Mouse (Mus musculus) CD4-positive, CD25-positive, alpha-beta regulatory T cell (primary cell): ENCODE measurements around the gene Scin. TPM values are rescaled to one million over a fixed set of nuclear protein-coding genes. Genes with fewer than 3 reads are reported as not detected.

Experiments
- polyA plus RNA-seq: library from polyadenylated mRNA; unstranded; fragments of 100-300 nt; shearing (Covaris generic); gene quantifications from one replicate; pipeline ENCODE4 v1.2.1, GENCODE M21; 2017

Scin gene
- 0.71 TPM for polyA plus RNA-seq

GRCm38 (mm10) chr12:40133573-40134271, at the start of gene Scin:
Gene Scin, minus strand, starts transcription at chr12:40134228.

GRCm38 (mm10) chr12:40037876-40038463, 96.1 kb downstream of the Scin start, which contains the start of gene Arl4a:
Gene Arl4a, minus strand, starts transcription at chr12:40038025.

Other genes with a start within 250 kb of the Scin start
- gene Arl4a, start 96.2 kb downstream of the Scin start, polyA plus RNA-seq: 51.0 TPM
- gene Lsmem1, start 65.3 kb upstream of the Scin start, polyA plus RNA-seq: not detected
- 152 TPM for gene Ifrd1, start 114.3 kb upstream of the Scin start, polyA plus RNA-seq